Mouse (Mus musculus) C2C12 (cell line): Measurements from ENCODE around the gene Dad1. TPM values are rescaled to one million over a fixed set of nuclear protein-coding genes. Genes with fewer than 3 reads are reported as not detected.

Source experiments
- H3K27me3 ChIP-seq: one replicate; pipeline ENCODE4 v1.6.1; 2011; ENCODE audit not compliant: control insufficient read depth, insufficient read depth, insufficient read length
- H3K36me3 ChIP-seq: one replicate; pipeline ENCODE4 v1.6.1; 2011; ENCODE audit not compliant: control insufficient read depth, insufficient read depth
- H3K4me3 ChIP-seq: one replicate; pipeline ENCODE4 v1.5.1; 2011; ENCODE audit warnings: mild to moderate bottlenecking, control low read depth; ENCODE audit not compliant: poor library complexity, insufficient read depth, severe bottlenecking
- H3K79me2 ChIP-seq: one replicate; pipeline ENCODE4 v1.6.1; 2011; ENCODE audit not compliant: control insufficient read depth, insufficient read depth
- H3K79me3 ChIP-seq: one replicate; pipeline ENCODE4 v1.6.1; 2011; ENCODE audit warnings: low read depth, control low read depth
- H3ac ChIP-seq: one replicate; pipeline ENCODE3; 2011; ENCODE audit warnings: low read depth; ENCODE audit not compliant: control insufficient read depth, insufficient read length
- CEBPB ChIP-seq: IDR thresholded peaks from one replicate; pipeline ENCODE4 v1.6.1; 2011; ENCODE audit warnings: low read depth, mild to moderate bottlenecking, control low read depth, moderate library complexity
- CTCF ChIP-seq: IDR thresholded peaks from one replicate; pipeline ENCODE4 v1.5.1; 2011; ENCODE audit not compliant: control insufficient read depth, insufficient read depth, insufficient read length
- FOSL1 ChIP-seq: IDR thresholded peaks from one replicate; pipeline ENCODE4 v1.8.0; 2011; ENCODE audit warnings: mild to moderate bottlenecking, low read length; ENCODE audit not compliant: poor library complexity, insufficient read depth, severe bottlenecking
- MAX ChIP-seq: IDR thresholded peaks from one replicate; pipeline ENCODE4 v1.6.1; 2011; ENCODE audit warnings: mild to moderate bottlenecking, control low read depth
- MYOD1 ChIP-seq: IDR thresholded peaks from one replicate; pipeline ENCODE4 v1.6.1; 2011; ENCODE audit warnings: low read depth; ENCODE audit not compliant: control insufficient read depth, insufficient read length
- MYOG ChIP-seq: IDR thresholded peaks from one replicate; pipeline ENCODE4 v1.6.1; 2011; ENCODE audit not compliant: control insufficient read depth, insufficient read length; ENCODE audit errors: extremely low read depth
- USF1 ChIP-seq: IDR thresholded peaks from one replicate; pipeline ENCODE4 v1.6.1; 2011; ENCODE audit warnings: low read depth, mild to moderate bottlenecking, control low read depth, moderate library complexity
- polyA plus RNA-seq: library from polyadenylated mRNA; unstranded; fragments of >200 nt; fragmentation: generic; extraction: Trizol; gene quantifications from one replicate; pipeline ENCODE4 v1.2.1, GENCODE M21; 2012; ENCODE audit warnings: missing spikeins

Gene Dad1
- polyA plus RNA-seq, 1 experiment: 262 TPM

DNA sequence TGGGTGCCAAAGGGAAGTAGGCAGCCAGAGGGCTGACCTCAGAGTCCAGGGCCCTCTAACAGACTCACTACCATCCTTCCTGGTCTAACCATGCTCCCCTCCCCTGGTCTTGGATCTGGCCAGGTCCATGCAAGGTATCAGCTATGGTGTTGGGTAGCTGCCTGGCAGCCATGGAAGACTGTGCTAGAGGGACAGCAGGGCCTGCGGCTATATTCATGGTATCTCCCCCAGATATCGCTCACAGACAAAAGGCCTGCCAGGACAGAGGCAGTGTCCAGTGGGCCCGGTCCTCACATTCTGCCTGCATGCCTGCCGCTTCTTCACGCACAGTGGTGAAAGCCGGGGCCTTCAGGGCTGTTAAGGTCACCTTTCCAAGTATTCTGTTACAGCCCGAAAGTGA lies 10.3 kb upstream of the Dad1 start:
- no peak overlapping the region for H3ac ChIP-seq
- no peaks in the 10 kb centered on the region for H3K36me3 ChIP-seq
- H3K27me3 ChIP-seq: no peaks in the 10 kb centered on the region
- TF ChIP-seq CTCF (no peak), CEBPB (no peak), MYOD1 (no peak), FOSL1 (no peak), MYOG (no peak)
- no peaks in the 10 kb centered on the region for H3K79me3 ChIP-seq
- H3K79me2 ChIP-seq: no peaks in the 10 kb centered on the region
- no peak overlapping the region for H3K4me3 ChIP-seq

DNA sequence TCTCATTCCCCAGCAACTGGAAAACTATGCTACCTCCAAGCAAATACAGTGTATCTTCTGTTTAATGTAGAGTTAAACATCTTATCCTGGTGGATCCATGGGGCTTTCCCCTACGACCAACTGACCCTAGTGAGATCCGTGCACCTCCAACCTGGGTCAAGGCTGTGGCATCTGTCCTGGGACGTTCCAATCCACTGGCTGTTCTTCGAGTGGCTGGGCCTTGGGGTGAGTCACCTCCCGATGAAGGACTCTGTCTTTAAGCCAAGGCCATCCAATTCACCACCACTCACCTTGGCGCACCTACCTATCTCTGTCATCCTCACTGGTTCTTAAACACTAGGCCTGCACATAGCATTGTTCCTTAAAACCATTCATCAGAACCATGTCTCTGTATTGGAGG lies 9.2 kb upstream of the Dad1 start:
- no peaks in the 10 kb centered on the region for H3K79me2 ChIP-seq
- H3K36me3 ChIP-seq: no peaks in the 10 kb centered on the region
- H3K79me3 ChIP-seq: no peaks in the 10 kb centered on the region
- TF ChIP-seq MYOG (no peak), USF1 (no peak)
- no peaks in the 10 kb centered on the region for H3K27me3 ChIP-seq
- no peak overlapping the region for H3ac ChIP-seq
- no peak overlapping the region for H3K4me3 ChIP-seq

DNA sequence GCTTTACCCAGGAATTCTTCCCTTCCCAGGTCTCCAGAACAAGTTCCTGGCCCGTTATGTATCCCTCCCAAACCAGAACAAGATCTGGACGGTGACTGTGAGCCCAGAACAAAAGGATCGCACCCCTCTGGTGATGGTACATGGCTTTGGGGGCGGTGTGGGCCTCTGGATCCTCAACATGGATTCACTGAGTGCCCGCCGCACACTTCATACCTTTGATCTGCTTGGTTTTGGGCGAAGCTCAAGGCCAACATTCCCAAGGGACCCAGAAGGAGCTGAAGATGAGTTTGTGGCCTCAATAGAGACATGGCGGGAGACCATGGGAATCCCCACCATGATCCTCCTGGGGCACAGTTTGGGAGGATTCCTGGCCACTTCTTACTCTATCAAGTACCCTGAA lies 8.7 kb upstream of the Dad1 start:
- Histone ChIP-seq H3K4me3 (no peak overlapping the region), H3ac (no peak overlapping the region), H3K27me3 (no peaks in the 10 kb centered on the region), H3K79me2 (no peaks in the 10 kb centered on the region), H3K36me3 (no peaks in the 10 kb centered on the region), H3K79me3 (no peaks in the 10 kb centered on the region)
- no peak for TF ChIP-seq CEBPB
- TF ChIP-seq USF1: no peak
- TF ChIP-seq MAX: no peak
- no peak for TF ChIP-seq CTCF
- no peak for TF ChIP-seq MYOD1
- TF ChIP-seq MYOG: no peak
- TF ChIP-seq FOSL1: no peak

DNA sequence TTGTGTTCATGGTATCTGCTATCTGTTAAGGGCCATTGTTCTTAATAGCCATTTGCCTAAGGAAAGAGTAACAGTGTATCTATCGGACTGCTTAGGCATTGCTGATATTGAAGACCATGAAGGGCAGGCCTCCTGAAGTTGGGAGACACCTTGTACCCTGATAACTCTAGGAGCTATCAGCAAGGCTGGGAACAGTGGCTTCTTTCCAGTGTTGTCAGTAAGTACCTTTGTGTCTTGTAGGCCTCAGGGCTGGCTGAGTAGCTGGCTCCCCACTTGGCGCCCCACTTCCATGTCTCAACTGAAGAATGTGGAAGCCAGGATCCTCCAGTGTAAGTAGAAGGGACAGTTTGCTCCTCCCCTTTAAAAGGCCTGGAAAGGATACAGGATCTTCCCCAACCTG lies 7.5 kb upstream of the Dad1 start:
- Histone ChIP-seq H3ac (no peak overlapping the region), H3K36me3 (no peaks in the 10 kb centered on the region), H3K27me3 (no peaks in the 10 kb centered on the region), H3K79me2 (no peaks in the 10 kb centered on the region), H3K4me3 (no peak overlapping the region), H3K79me3 (no peaks in the 10 kb centered on the region)
- TF ChIP-seq CEBPB: no peak
- TF ChIP-seq FOSL1: no peak
- TF ChIP-seq MYOG: no peak
- no peak for TF ChIP-seq MYOD1
- no peak for TF ChIP-seq MAX
- TF ChIP-seq USF1: no peak
- no peak for TF ChIP-seq CTCF

DNA sequence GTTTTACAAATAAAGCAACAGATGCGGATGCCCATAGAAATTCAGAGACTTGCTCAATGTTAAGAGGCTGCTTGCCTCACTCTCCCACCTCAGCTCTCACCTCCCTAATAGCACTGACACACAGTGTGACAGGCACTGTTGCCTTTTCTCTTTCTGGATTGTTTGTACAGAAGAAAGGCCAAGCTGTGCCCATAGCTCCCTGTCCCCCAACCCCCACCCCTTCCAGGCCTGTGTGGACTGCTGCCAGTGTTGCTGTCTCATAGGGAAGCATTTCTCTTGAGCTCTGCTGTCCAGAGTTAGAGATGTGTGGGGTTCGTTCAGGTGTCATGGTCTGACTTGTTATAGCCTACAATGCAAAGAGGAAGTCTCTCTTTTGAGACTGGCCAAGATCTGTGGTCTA lies 6.3 kb upstream of the Dad1 start:
- H3K79me3 ChIP-seq: no peaks in the 10 kb centered on the region
- H3ac ChIP-seq: no peak overlapping the region
- H3K27me3 ChIP-seq: no peaks in the 10 kb centered on the region
- no peak overlapping the region for H3K4me3 ChIP-seq
- TF ChIP-seq CEBPB (no peak), MYOD1 (no peak), CTCF (no peak), USF1 (no peak), MAX (no peak), FOSL1 (no peak)
- H3K36me3 ChIP-seq: no peaks in the 10 kb centered on the region
- H3K79me2 ChIP-seq: no peaks in the 10 kb centered on the region

DNA sequence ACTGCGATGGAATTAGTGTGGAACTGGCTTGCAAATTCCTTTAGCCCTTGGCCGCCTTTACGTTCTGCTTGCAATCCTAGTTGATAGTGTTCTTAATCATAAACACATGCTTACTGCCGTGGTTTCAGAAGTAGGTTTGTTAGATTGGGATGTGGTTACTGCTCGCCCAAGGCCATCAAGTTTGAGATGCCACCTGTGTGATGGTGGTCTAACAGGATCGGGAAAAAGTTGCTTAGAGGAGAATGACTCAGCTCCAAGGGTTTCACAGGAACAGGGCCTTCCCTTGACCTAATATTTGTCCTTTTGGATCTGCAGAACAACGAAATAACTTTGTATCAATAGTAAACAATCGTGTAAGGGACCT lies 5.8 kb upstream of the Dad1 start:
- H3K27me3 ChIP-seq: no peaks in the 10 kb centered on the region
- H3K79me3 ChIP-seq: no peaks in the 10 kb centered on the region
- peak overlapping the region; percentile 52 for H3K4me3 ChIP-seq
- H3K36me3 ChIP-seq: no peaks in the 10 kb centered on the region
- no peaks in the 10 kb centered on the region for H3K79me2 ChIP-seq
- no peak overlapping the region for H3ac ChIP-seq
- TF ChIP-seq MAX (no peak), MYOG (no peak), CTCF (no peak)
